Mouse (Mus musculus): ENCODE results near the gene Trpv2.
A peak's percentile ranks its signal among the peaks of the same experiment; 100 is the strongest.

The Trpv2 gene

GRCm38 (mm10) chr11:62566211-62566610 lies 8.1 kb upstream of the Trpv2 start:
- no peaks in the 10 kb centered on the region for H3K9me3 ChIP-seq (ENCODE audit: low read length)
- peaks cover 11% of the 10 kb centered on the region for H3K27me3 ChIP-seq (ENCODE audit: insufficient read depth, low read length)
- H3K4me1 ChIP-seq (replicated peaks; ENCODE audit: low read depth, low read length): peaks cover 12% of the 10 kb centered on the region
- no peaks in the 10 kb centered on the region for H3K36me3 ChIP-seq (ENCODE audit: insufficient read depth, low read length)
- no peak for TF ChIP-seq NANOG (IDR thresholded peaks at IDR 0.05; ENCODE audit: borderline replicate concordance, low read length)
- TF ChIP-seq CTCF (conservative IDR thresholded peaks at IDR 0.05; ENCODE audit: low read length): no peak
- no peak for TF ChIP-seq POU5F1 (IDR thresholded peaks at IDR 0.05; ENCODE audit: borderline replicate concordance, low read length)
- H3K4me3 ChIP-seq (replicated peaks; ENCODE audit: low read length): no peak overlapping the region

GRCm38 (mm10) chr11:62568300-62568699 lies 6.0 kb upstream of the Trpv2 start:
- peaks cover 12% of the 10 kb centered on the region for H3K4me1 ChIP-seq (replicated peaks; ENCODE audit: low read depth, low read length)
- no peak overlapping the region for H3K4me3 ChIP-seq (replicated peaks; ENCODE audit: low read length)
- no peak for TF ChIP-seq NANOG (IDR thresholded peaks at IDR 0.05; ENCODE audit: borderline replicate concordance, low read length)
- TF ChIP-seq POU5F1 (IDR thresholded peaks at IDR 0.05; ENCODE audit: borderline replicate concordance, low read length): no peak
- TF ChIP-seq CTCF (conservative IDR thresholded peaks at IDR 0.05; ENCODE audit: low read length): no peak
- H3K27me3 ChIP-seq (ENCODE audit: insufficient read depth, low read length): no peaks in the 10 kb centered on the region
- H3K36me3 ChIP-seq (ENCODE audit: insufficient read depth, low read length): no peaks in the 10 kb centered on the region
- no peaks in the 10 kb centered on the region for H3K9me3 ChIP-seq (ENCODE audit: low read length)

- Histone ChIP-seq H3K4me1 (replicated peaks; ENCODE audit: low read depth, low read length) (peaks cover 43% of the 10 kb centered on the region), H3K27me3 (ENCODE audit: insufficient read depth, low read length) (peaks cover 28% of the 10 kb centered on the region), H3K9me3 (ENCODE audit: low read length) (no peaks in the 10 kb centered on the region), H3K36me3 (ENCODE audit: insufficient read depth, low read length) (no peaks in the 10 kb centered on the region), H3K4me3 (replicated peaks; ENCODE audit: low read length) (no peak overlapping the region)
- no peak for TF ChIP-seq NANOG (IDR thresholded peaks at IDR 0.05; ENCODE audit: borderline replicate concordance, low read length)
- no peak for TF ChIP-seq CTCF (conservative IDR thresholded peaks at IDR 0.05; ENCODE audit: low read length)
Measured at GRCm38 (mm10) chr11:62574703-62575085, 408 bp downstream of the Trpv2 start.

- no peaks in the 10 kb centered on the region for H3K9me3 ChIP-seq (ENCODE audit: low read length)
- H3K36me3 ChIP-seq (ENCODE audit: insufficient read depth, low read length): no peaks in the 10 kb centered on the region
- peak overlapping the region; percentile 74 for H3K4me3 ChIP-seq (replicated peaks; ENCODE audit: low read length)
- TF ChIP-seq NANOG (IDR thresholded peaks at IDR 0.05; ENCODE audit: borderline replicate concordance, low read length) (no peak), CTCF (conservative IDR thresholded peaks at IDR 0.05; ENCODE audit: low read length) (peak; percentile 95)
- peaks cover 28% of the 10 kb centered on the region for H3K27me3 ChIP-seq (ENCODE audit: insufficient read depth, low read length)
- H3K4me1 ChIP-seq (replicated peaks; ENCODE audit: low read depth, low read length): peaks cover 43% of the 10 kb centered on the region
Measured at GRCm38 (mm10) chr11:62575297-62575658, 992 bp downstream of the Trpv2 start.

GRCm38 (mm10) chr11:62575659-62576438 lies 1.6 kb downstream of the Trpv2 start:
- peaks cover 28% of the 10 kb centered on the region for H3K27me3 ChIP-seq (ENCODE audit: insufficient read depth, low read length)
- TF ChIP-seq CTCF (conservative IDR thresholded peaks at IDR 0.05; ENCODE audit: low read length) (no peak), POU5F1 (IDR thresholded peaks at IDR 0.05; ENCODE audit: borderline replicate concordance, low read length) (no peak), NANOG (IDR thresholded peaks at IDR 0.05; ENCODE audit: borderline replicate concordance, low read length) (no peak)
- no peaks in the 10 kb centered on the region for H3K36me3 ChIP-seq (ENCODE audit: insufficient read depth, low read length)
- H3K9me3 ChIP-seq (ENCODE audit: low read length): no peaks in the 10 kb centered on the region
- peak overlapping the region; percentile 74 for H3K4me3 ChIP-seq (replicated peaks; ENCODE audit: low read length)
- peaks cover 43% of the 10 kb centered on the region for H3K4me1 ChIP-seq (replicated peaks; ENCODE audit: low read depth, low read length)

GRCm38 (mm10) chr11:62576530-62577152 lies 2.4 kb downstream of the Trpv2 start:
- TF ChIP-seq CTCF (conservative IDR thresholded peaks at IDR 0.05; ENCODE audit: low read length) (no peak), POU5F1 (IDR thresholded peaks at IDR 0.05; ENCODE audit: borderline replicate concordance, low read length) (no peak), NANOG (IDR thresholded peaks at IDR 0.05; ENCODE audit: borderline replicate concordance, low read length) (no peak)

GRCm38 (mm10) chr11:62583031-62583430 lies 8.7 kb downstream of the Trpv2 start:
- H3K4me3 ChIP-seq (replicated peaks; ENCODE audit: low read length): peak overlapping the region; percentile 37; the same call in 1 of the 2 replicates
- no peak for TF ChIP-seq NANOG (IDR thresholded peaks at IDR 0.05; ENCODE audit: borderline replicate concordance, low read length)
- no peak for TF ChIP-seq POU5F1 (IDR thresholded peaks at IDR 0.05; ENCODE audit: borderline replicate concordance, low read length)
- TF ChIP-seq CTCF (conservative IDR thresholded peaks at IDR 0.05; ENCODE audit: low read length): no peak
- H3K36me3 ChIP-seq (ENCODE audit: insufficient read depth, low read length): no peaks in the 10 kb centered on the region

More at GRCm38 (mm10) chr11:62576530-62577152, 2.4 kb downstream of the Trpv2 start:
- peaks cover 43% of the 10 kb centered on the region for H3K4me1 ChIP-seq (replicated peaks; ENCODE audit: low read depth, low read length)
- no peaks in the 10 kb centered on the region for H3K36me3 ChIP-seq (ENCODE audit: insufficient read depth, low read length)
- no peaks in the 10 kb centered on the region for H3K9me3 ChIP-seq (ENCODE audit: low read length)
- peaks cover 28% of the 10 kb centered on the region for H3K27me3 ChIP-seq (ENCODE audit: insufficient read depth, low read length)
- H3K4me3 ChIP-seq (replicated peaks; ENCODE audit: low read length): 0 out of 2 replicates have a peak overlapping the region, but pooled peaks have one; percentile 74

GRCm38 (mm10) chr11:62584671-62585206 lies 10.5 kb downstream of the Trpv2 start:
- Histone ChIP-seq H3K27me3 (ENCODE audit: insufficient read depth, low read length) (peaks cover 1% of the 10 kb centered on the region; the same call in 1 of the 2 replicates), H3K4me1 (replicated peaks; ENCODE audit: low read depth, low read length) (peaks cover 13% of the 10 kb centered on the region), H3K36me3 (ENCODE audit: insufficient read depth, low read length) (no peaks in the 10 kb centered on the region), H3K9me3 (ENCODE audit: low read length) (no peaks in the 10 kb centered on the region), H3K4me3 (replicated peaks; ENCODE audit: low read length) (no peak overlapping the region)
- TF ChIP-seq NANOG (IDR thresholded peaks at IDR 0.05; ENCODE audit: borderline replicate concordance, low read length): no peak
- TF ChIP-seq CTCF (conservative IDR thresholded peaks at IDR 0.05; ENCODE audit: low read length): no peak
- TF ChIP-seq POU5F1 (IDR thresholded peaks at IDR 0.05; ENCODE audit: borderline replicate concordance, low read length): no peak

More at GRCm38 (mm10) chr11:62583031-62583430, 8.7 kb downstream of the Trpv2 start:
- H3K4me1 ChIP-seq (replicated peaks; ENCODE audit: low read depth, low read length): peaks cover 23% of the 10 kb centered on the region
- peaks cover 8% of the 10 kb centered on the region for H3K27me3 ChIP-seq (ENCODE audit: insufficient read depth, low read length)
- H3K9me3 ChIP-seq (ENCODE audit: low read length): no peaks in the 10 kb centered on the region
